Mouse (Mus musculus) neutrophil, adult 83 days (primary cell): ENCODE measurements around the gene Frs2. TPM values are rescaled to one million over a fixed set of nuclear protein-coding genes. Genes with fewer than 3 reads are reported as not detected.

Experiments
- total RNA-seq, 2 experiments: library from RNA; stranded (reverse); gene quantifications; one replicate each; pipeline ENCODE4 v1.2.4; 2023

The Frs2 gene
- total RNA-seq = 10 to 100 TPM; 13.1 to 16.6 TPM

DNA sequence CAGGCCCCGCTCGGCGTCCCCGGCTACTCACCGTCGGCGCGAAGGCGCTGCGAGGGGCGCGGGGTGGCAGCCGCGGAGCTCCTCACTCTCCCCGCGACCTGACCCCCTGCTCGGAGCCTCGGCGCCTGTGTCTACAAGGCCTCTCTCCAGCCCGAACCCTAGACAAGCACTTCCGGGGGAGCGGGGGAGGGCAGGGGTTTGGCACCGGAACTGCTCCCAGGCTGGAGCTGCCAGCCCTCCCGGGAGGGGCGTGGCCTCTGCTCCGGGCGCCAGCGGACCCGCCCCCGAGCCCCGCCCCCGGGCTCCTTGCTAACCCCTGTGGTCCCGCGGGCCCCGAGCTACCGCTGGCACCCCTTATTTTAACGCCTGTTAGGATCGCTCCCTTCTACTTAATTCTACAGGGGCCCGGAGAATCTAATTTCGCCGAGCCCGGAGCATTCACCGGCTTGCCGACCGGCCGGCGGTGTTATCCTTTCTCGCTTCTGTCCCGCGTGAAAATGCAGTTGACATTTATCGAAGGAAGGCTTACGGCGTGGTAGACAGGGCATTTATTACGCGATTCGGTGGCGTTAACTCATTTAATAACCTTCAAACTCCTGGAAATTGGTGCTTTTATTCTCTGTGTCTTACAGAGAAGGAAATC lies at the start of gene Frs2:
TSS of gene Frs2 (minus strand) at position 174 of the 643 bp plus-strand sequence.

DNA sequence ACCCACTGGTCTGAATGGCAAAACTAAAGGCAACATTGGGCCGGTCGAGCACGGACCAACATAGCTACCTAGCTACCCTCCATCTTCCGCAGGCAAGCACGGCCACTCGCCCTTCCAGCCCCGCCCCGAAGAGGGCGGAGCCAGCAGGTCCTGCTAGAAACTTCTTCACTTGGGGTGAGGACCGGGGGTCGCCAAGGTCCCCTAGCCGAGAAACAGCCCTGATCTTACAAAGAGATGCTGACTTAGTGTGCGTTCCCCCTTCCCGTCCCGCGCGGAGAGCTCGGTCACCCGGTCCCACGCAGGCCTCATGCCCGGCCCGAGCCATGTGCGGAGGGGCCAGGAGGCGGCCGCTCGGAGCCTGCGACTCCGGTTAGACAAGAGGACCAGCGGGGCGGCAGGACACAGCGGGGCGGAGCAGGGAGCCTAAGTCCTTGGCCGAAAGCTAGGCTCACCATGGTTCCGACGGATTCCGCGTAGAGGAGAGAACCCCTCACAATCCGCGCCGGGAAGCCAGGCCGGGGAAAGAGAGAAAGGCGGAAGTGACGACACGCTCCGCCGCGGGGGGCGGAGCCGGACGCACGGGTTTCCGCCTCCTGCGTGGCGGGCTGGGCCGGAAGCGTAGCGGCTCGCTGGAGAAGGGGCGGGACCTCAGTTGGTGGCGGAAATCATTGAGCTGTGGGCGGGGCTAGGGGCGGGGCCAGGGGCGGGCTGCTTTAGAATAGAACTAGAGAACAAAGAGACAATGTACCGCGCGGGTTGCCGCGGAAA lies 84.9 kb downstream of the Frs2 start, which contains the start of gene Cct2:
TSS of gene Cct2 (minus strand) at position 561 of the 768 bp plus-strand sequence.

DNA sequence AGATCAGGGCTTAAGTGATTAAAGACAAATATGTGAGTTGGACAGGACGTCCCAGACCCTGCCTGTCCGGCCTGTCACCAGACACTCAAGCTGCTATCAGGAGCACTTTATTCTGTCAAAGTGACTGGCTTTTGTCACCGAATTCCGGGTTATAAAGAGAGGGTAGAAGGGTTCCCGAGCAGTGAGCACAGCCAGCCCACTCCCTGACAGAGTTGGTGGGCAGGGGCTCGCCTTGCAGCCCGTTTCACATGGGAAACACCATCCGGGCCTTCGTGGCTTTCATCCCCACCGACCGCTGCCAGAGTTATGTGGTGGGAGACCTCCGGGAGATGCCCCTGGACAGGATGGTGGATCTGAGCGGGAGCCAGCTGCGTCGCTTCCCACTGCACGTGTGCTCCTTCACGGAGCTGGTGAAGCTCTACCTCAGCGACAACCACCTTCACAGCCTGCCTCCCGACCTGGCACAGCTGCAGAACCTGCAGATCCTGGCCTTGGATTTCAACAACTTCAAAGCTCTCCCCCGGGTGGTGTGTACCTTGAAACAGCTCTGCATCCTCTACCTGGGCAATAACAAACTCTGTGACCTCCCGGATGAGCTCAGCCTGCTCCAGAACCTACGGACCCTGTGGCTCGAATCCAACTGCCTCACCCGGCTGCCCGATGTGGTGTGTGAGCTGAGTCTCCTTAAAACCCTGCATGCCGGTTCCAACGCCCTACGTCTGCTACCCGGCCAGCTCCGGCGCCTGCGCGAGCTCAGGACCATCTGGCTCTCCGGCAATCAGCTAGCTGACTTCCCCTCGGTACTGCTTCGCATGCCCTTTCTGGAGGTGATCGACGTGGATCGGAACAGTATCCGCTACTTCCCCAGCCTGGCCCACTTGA lies 102.9 kb downstream of the Frs2 start, which contains the start of gene Lrrc10:
TSS of gene Lrrc10 (plus strand) at position 167 of the 882 bp plus-strand sequence.

Other genes with a start within 250 kb of the Frs2 start
- gene Rab3ip, start 197.8 kb downstream of the Frs2 start, total RNA-seq = 10 to 100 TPM in 1 of 2 experiments, 1 to 10 TPM in 1; 8.8 to 12.2 TPM
- gene Gm10271, start 175.9 kb downstream of the Frs2 start, total RNA-seq = not detected
- not detected for gene Best3, start 162.2 kb downstream of the Frs2 start, total RNA-seq
- gene Lrrc10, start 103.2 kb downstream of the Frs2 start, total RNA-seq = not detected
- gene Cct2, start 84.7 kb downstream of the Frs2 start, total RNA-seq = 10 to 100 TPM; 95.2 to 99.1 TPM
- gene Yeats4, start 76.0 kb upstream of the Frs2 start, total RNA-seq = 10 to 100 TPM; 45.8 to 46.1 TPM
- gene 9530003J23Rik, start 90.2 kb upstream of the Frs2 start, total RNA-seq = not detected
- gene Lyz2, start 133.8 kb upstream of the Frs2 start, total RNA-seq = over 10,000 TPM; 14,685 to 14,708 TPM
- gene Lyz1, start 144.3 kb upstream of the Frs2 start, total RNA-seq = 1,000 to 10,000 TPM; 1,794 to 1,836 TPM
- gene Cpsf6, start 231.5 kb upstream of the Frs2 start, total RNA-seq = 10 to 100 TPM; 47.9 to 53.9 TPM